Mouse (Mus musculus): ENCODE results near the gene Mapt.
A peak's percentile ranks its signal among the peaks of the same experiment; 100 is the strongest.
"Not testable (repeated sequence)": the region's sequence is repeated elsewhere in the genome, so short reads cannot be mapped to it uniquely, and the experiment has no call there.

The Mapt gene

DNA sequence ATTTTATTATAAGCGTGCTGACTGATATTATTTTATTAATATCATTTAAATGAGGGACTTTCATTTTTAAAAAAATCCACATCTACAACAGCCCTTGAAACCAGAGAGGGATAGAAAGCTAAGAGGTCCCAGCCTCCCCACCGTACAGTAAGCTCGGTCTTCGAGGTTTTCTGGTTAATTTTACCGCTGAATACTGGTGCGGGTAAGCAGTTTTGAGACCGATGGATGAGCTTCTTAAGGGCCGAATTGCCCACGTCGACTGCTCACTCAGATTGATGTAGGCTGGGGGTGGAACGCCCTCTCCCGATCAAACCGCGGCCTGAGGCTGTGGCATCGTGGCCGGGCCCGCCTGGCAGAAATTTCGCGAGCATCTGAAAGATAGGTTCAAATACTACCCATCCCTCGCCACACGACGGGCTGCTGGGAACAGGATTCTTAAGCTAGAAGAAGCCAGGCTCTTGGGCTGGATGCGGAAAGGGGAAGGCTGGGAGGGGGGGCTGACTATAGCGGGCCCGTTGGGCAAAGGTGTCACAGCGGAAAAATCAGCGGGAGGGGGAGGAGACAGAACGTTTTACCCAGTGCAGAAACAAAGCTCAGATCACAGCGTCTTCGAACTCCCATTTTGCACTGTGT lies 2.5 kb downstream of the Mapt start:
- peak; percentile 19 for DNase-seq

GRCm38 (mm10) chr11:104234680-104235079 lies 3.5 kb downstream of the Mapt start:
- no peak for DNase-seq

GRCm38 (mm10) chr11:104235881-104236280 lies 4.7 kb downstream of the Mapt start:
- DNase-seq = no peak

DNA sequence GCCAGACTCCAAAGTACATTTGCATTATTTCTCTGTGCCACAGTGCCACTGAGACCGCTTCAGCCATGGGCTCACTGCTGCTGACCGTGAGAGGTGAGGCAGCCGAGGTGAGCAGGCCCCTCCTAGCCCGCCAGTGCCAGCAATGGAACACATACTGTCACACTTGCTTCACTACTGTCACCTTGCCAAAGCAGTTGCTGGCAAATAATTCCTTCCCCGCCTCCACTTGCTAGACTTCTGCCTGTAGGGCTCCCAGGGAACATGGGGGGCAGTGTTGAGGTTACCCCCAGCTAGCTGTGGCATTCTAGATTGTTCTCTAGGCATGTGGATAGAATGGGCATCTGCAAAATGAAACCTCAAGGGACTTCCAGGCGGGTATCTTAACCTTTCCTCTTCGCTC lies 6.0 kb downstream of the Mapt start:
- no peak for DNase-seq

GRCm38 (mm10) chr11:104237958-104238747 lies 7.0 kb downstream of the Mapt start:
- no peak for DNase-seq

DNA sequence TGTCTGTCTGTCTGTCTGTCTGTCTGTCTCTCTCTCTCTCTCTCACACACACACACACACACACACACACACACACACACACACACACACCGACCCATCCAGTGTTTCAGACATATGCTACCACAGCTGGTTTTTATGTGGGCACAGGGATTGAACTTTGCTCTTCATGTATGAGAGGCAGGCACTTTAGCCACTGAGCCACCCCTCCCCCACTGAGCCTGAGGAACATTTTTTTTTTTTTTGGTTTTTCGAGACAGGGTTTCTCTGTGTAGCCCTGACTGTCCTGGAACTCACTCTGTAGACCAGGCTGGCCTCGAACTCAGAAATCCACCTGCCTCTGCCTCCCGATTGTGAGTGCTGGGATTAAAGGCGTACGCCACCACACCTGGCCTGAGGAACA lies 14.3 kb downstream of the Mapt start:
- not testable (repeated sequence) for DNase-seq

GRCm38 (mm10) chr11:104246171-104246694 lies 15.0 kb downstream of the Mapt start:
- no peak for DNase-seq

DNA sequence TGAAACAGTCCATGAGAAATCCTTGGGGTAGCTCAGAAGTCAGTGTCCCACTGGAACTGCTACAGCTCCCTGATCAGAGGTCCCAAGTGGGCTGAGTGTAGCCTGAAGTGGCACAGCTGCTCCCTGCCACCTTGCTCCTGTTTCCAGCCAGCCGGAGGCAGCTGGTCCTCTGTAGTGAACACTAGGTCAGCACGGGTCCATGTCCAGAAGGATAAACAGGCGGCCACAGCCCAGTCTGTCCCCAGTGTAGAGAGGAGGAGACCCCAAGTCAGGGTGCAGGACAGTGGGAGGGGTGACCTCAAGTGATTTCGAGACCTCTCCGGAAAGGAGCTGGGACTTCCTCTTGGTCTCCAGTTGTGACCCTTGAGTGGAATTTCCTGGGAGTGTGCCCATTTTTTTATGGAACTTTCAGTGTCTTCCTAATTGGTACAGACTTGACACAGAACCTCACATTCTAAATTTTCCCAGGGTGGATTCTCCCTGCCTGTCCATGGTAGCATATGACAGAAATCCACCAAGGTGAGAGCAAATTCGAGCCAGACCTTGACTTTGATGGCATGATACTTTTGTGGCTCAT lies 16.0 kb downstream of the Mapt start:
- DNase-seq = no peak

- DNase-seq = no peak
Measured at GRCm38 (mm10) chr11:104249420-104249819, 18.2 kb downstream of the Mapt start.

DNA sequence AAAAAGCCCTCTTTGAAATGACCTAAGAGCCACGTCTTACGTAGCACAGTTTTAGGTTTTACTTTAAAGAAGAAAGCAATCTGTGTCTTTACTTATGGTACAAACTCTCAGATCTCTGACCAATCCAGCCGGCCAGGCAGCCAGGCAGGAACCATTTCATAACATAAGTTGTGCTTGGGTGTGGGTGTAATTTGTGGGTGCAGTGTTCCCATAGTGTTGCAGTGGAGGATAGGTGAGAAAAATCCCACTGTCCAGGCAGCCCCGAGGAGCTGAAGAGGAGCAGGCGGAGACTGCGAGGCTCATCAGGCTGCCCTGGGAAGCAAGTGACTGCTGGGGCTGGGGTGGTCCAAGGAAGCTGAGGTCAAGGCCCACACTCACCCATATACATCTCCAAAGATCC lies 19.9 kb downstream of the Mapt start:
- no peak for DNase-seq

DNA sequence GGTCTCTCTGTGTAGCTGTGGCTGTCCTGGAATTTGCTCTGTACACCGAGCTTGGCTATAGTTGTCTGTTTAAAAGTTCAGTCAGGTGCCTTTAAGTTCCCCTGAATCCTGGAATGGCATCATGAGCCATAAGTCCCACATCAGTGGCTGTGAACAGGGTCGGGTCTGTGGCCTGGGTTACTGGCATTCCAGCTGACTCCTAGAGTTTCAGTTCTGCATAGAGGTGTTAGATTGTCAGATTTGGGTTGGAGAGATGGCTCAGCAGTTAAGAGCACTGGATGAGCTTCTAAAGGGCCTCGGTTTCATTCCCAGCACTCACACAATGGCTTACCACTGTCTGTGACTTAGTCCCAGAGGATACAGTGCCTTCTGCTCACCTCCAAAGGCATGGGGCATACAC lies 20.9 kb downstream of the Mapt start:
- no peak for DNase-seq

GRCm38 (mm10) chr11:104254408-104255039 lies 23.3 kb downstream of the Mapt start:
- DNase-seq = no peak

DNA sequence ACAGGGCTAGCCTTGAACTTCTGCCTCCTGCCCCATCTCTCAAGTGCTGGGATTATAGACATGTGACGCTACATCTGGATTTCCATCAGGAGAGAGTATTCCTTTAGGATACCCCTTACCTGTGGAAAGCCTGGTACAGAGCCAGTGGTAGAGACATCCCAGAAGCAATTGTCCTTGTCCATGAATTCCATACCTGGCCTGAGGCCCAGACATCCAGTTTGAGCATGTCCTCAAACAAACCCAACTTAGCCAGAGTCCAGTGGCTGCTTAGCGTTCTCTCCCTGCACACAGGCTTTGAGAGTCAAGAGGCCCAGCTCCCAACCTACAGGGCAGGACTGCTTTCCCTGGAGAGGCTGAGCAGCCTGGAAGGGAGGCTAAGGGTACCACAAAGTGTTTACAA lies 25.0 kb downstream of the Mapt start:
- no peak for DNase-seq

- no peak for DNase-seq
Measured at GRCm38 (mm10) chr11:104258991-104259390, 27.8 kb downstream of the Mapt start.

- no peak for DNase-seq
Measured at GRCm38 (mm10) chr11:104264683-104265082, 33.5 kb downstream of the Mapt start.

DNA sequence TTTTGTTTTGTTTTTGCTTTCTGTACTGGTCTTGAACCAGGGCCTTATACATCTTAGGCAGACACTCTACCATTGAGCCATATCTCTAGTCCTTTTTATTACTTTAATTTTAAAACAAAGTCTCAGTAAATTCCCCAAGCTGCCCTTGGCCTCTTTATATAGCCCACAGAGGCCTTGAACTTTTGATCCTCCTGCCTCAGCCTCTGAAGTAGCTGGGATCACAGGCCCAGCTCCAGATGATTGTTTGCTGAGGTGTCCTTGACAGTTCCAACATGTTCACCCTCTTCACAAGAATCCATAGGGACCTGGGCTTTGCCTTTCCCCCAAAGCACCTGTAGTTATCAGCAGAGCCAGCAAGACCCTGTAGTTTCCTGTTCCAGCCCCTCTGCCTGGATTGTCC lies 34.5 kb downstream of the Mapt start:
- DNase-seq = no peak

DNA sequence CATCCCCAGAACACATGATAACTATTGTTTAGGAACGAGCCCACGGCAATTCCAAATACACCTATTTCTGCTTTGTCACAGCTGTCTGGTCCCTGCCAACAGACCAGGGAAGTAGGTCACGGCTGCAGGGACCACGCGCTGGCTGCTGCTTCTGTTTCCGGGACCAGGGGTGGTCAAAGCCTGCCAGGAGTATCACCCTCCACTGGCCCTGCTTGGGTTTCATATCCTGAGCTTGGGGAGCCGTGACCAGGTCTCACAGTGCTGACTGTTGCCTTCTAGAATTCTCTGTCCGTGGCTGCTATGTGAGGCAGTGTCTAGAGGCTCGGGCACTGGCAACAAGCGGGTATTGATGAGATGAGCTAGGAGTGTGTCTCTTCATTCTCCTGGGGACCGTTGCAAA lies 36.2 kb downstream of the Mapt start:
- no peak for DNase-seq

DNA sequence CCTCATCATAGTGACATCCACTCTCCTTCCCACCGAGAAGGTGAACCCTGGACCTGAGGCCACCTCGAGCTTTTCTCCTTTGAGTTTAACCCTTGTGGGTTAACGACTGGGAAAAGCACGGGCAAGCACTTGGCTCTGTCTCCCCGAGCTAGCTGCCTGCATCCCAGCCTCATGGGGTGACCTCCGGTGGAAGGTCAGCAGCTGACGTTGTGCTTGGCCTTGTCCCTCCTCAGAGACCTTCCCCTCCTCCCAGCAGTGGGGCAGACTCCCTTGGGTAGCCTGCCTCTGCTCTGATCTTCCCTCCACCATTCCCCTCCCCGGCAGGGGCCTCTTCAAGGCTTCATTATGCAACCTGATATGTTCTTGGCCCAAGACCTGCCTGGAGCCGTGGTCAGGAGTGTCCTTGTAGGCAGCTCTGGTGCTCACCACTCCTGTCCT lies 38.2 kb downstream of the Mapt start:
- DNase-seq = no peak

DNA sequence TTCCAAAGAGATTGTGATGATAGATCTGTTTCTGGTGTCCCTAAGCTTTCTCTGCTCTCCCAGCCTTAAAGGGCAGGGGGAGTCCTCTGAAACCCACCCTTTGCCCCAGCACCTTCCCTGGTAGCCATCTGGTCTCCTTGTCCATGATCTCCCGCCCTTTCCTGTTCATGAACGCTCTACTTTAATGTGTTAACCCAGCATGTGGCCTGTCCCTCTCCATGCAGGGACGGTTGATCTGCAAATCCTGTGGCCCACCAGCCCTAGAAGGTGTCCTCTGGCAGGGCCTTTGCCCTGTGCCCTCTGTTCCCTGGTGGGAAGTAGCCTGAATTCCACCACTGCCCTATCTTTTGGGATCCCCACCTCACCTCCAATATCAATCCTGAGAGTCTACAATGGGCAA lies 39.3 kb downstream of the Mapt start:
- DNase-seq = no peak

- no peak for DNase-seq
Measured at GRCm38 (mm10) chr11:104270876-104271275, 39.7 kb downstream of the Mapt start.

DNA sequence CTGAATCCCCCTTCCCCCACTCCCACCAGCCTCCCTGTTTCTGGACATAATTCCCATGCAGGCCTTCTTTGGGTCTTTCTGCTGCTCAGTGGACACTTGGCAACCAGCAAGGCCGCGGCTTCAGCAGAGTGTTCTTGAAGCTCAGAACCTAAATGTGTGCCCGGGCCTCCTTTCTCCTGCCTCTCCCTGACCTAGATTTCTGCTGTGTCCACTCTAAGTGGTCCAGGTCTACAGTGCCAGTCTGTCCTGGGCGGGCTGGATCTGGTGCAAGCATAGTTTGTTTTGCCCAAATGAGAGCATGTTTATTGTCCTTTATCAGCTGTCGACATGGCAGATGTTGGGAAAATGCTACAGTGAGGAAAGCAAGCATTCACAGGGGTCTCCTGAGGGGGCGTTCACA lies 40.7 kb downstream of the Mapt start:
- no peak for DNase-seq

GRCm38 (mm10) chr11:104272352-104272751 lies 41.2 kb downstream of the Mapt start:
- DNase-seq = no peak

DNA sequence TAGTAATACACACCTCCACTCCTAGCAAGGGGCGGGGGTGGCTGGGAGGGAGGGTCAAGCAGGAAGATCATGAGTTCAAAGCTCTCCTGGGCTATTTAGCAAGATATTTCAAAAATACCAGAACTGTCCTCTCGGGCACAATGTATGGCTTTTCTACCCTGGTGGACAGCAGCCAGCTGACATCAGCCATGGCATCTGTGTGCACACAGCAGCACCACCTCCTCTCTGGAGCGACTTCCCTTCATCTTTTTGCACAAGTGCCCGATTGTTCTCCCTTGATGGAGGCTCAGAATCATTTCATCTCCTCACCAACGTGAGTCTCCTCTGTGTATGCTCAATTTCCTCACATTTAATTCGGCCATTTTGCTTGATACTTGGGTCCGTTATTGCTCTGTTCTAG lies 44.6 kb downstream of the Mapt start:
- no peak for DNase-seq

- DNase-seq = peak; percentile 77
Measured at GRCm38 (mm10) chr11:104278222-104278621, 47.0 kb downstream of the Mapt start.
